Mouse (Mus musculus): Measurements from ENCODE around the gene Barx1. TPM values are rescaled to one million over a fixed set of nuclear protein-coding genes. Genes with fewer than 3 reads are reported as not detected.
A peak's percentile ranks its signal among the peaks of the same experiment; 100 is the strongest.

Gene Barx1
- polyA plus RNA-seq, 1 experiment from 2014 or later, result not detected

GRCm38 (mm10) chr13:48650615-48651014 is 12.2 kb upstream of the Barx1 start:
- Histone ChIP-seq H3K27ac (replicated peaks) (no peak overlapping the region), H3K4me1 (replicated peaks) (0 out of 2 replicates have a peak, but pooled peaks cover 2% of the 10 kb centered on the region), H3K4me3 (no peak overlapping the region), H3K27me3 (peaks cover 8% of the 10 kb centered on the region; the same call in 1 of the 2 replicates), H3K4me2 (no peak overlapping the region), H3K9me3 (no peaks in the 10 kb centered on the region), H3K36me3 (no peaks in the 10 kb centered on the region), H3K9ac (no peak overlapping the region)
- no peak for ATAC-seq (ENCODE audit: low FRiP score, low read depth)
- 3% methylated on average over 1 of the region's 1 CpGs for WGBS

- ATAC-seq (ENCODE audit: low FRiP score, low read depth), result no peak
- WGBS, result 59% methylated on average over 6 of the region's 6 CpGs
- no peaks in the 10 kb centered on the region for H3K9me3 ChIP-seq
- no peak overlapping the region for H3K9ac ChIP-seq
- H3K4me3 ChIP-seq, result no peak overlapping the region
- H3K27me3 ChIP-seq, result peaks cover 15% of the 10 kb centered on the region
- no peaks in the 10 kb centered on the region for H3K36me3 ChIP-seq
- H3K4me1 ChIP-seq (replicated peaks), result peaks cover 6% of the 10 kb centered on the region; the same call in 1 of the 2 replicates
- H3K27ac ChIP-seq (replicated peaks), result no peak overlapping the region
- H3K4me2 ChIP-seq, result no peak overlapping the region
Measured at GRCm38 (mm10) chr13:48651132-48652065, 11.4 kb upstream of the Barx1 start.

- 8% methylated on average over 14 of the region's 14 CpGs for WGBS
- ATAC-seq (ENCODE audit: low FRiP score, low read depth), result peak; percentile 19
Measured at GRCm38 (mm10) chr13:48653788-48654770, 8.7 kb upstream of the Barx1 start.

GRCm38 (mm10) chr13:48655637-48656036 is 7.2 kb upstream of the Barx1 start:
- H3K4me3 ChIP-seq, result no peak overlapping the region
- no peaks in the 10 kb centered on the region for H3K36me3 ChIP-seq
- H3K9me3 ChIP-seq, result no peaks in the 10 kb centered on the region
- no peak overlapping the region for H3K9ac ChIP-seq
- H3K27ac ChIP-seq (replicated peaks), result no peak overlapping the region
- peaks cover 53% of the 10 kb centered on the region for H3K27me3 ChIP-seq
- 2% methylated on average over 8 of the region's 8 CpGs for WGBS
- ATAC-seq (ENCODE audit: low FRiP score, low read depth), result peak; percentile 36; the same call in 1 of the 2 replicates
- H3K4me2 ChIP-seq, result peak overlapping the region; percentile 28
- H3K4me1 ChIP-seq (replicated peaks), result peaks cover 6% of the 10 kb centered on the region; the same call in 1 of the 2 replicates

More at GRCm38 (mm10) chr13:48653788-48654770, 8.7 kb upstream of the Barx1 start:
- H3K4me2 ChIP-seq, result no peak overlapping the region
- no peak overlapping the region for H3K27ac ChIP-seq (replicated peaks)
- H3K4me3 ChIP-seq, result no peak overlapping the region
- peaks cover 6% of the 10 kb centered on the region; the same call in 1 of the 2 replicates for H3K4me1 ChIP-seq (replicated peaks)
- H3K27me3 ChIP-seq, result peaks cover 37% of the 10 kb centered on the region
- no peak overlapping the region for H3K9ac ChIP-seq
- no peaks in the 10 kb centered on the region for H3K36me3 ChIP-seq
- H3K9me3 ChIP-seq, result no peaks in the 10 kb centered on the region

- no peak overlapping the region for H3K4me3 ChIP-seq
- H3K4me1 ChIP-seq (replicated peaks), result peaks cover 10% of the 10 kb centered on the region
- H3K36me3 ChIP-seq, result no peaks in the 10 kb centered on the region
- H3K27ac ChIP-seq (replicated peaks), result no peak overlapping the region
- no peak overlapping the region for H3K4me2 ChIP-seq
- no peak overlapping the region for H3K9ac ChIP-seq
- no peaks in the 10 kb centered on the region for H3K9me3 ChIP-seq
- under 1% methylated on average over 9 of the region's 9 CpGs for WGBS
- no peak for ATAC-seq (ENCODE audit: low FRiP score, low read depth)
- H3K27me3 ChIP-seq, result peaks cover 72% of the 10 kb centered on the region
Measured at GRCm38 (mm10) chr13:48657791-48658190, 5.0 kb upstream of the Barx1 start.

- no peak overlapping the region for H3K9ac ChIP-seq
- H3K4me3 ChIP-seq, result no peak overlapping the region
- no peak overlapping the region for H3K27ac ChIP-seq (replicated peaks)
- WGBS, result 1% methylated on average over 33 of the region's 33 CpGs
- H3K4me1 ChIP-seq (replicated peaks), result peaks cover 16% of the 10 kb centered on the region
- no peak for ATAC-seq (ENCODE audit: low FRiP score, low read depth)
- H3K36me3 ChIP-seq, result no peaks in the 10 kb centered on the region
- no peaks in the 10 kb centered on the region for H3K9me3 ChIP-seq
- H3K4me2 ChIP-seq, result no peak overlapping the region
- H3K27me3 ChIP-seq, result peaks cover 75% of the 10 kb centered on the region
Measured at GRCm38 (mm10) chr13:48658588-48659253, 4.1 kb upstream of the Barx1 start.

- ATAC-seq (ENCODE audit: low FRiP score, low read depth), result no peak
- Histone ChIP-seq H3K4me2 (no peak overlapping the region), H3K9me3 (no peaks in the 10 kb centered on the region), H3K9ac (no peak overlapping the region), H3K27me3 (peaks cover 75% of the 10 kb centered on the region), H3K4me3 (no peak overlapping the region), H3K27ac (replicated peaks) (no peak overlapping the region), H3K4me1 (replicated peaks) (peaks cover 16% of the 10 kb centered on the region), H3K36me3 (no peaks in the 10 kb centered on the region)
- WGBS, result 1% methylated on average over 38 of the region's 38 CpGs
Measured at GRCm38 (mm10) chr13:48659254-48660220, 3.3 kb upstream of the Barx1 start.

- 2% methylated on average over 11 of the region's 11 CpGs for WGBS
- Histone ChIP-seq H3K9ac (no peak overlapping the region), H3K27ac (replicated peaks) (no peak overlapping the region), H3K36me3 (no peaks in the 10 kb centered on the region), H3K4me2 (no peak overlapping the region), H3K4me3 (no peak overlapping the region), H3K9me3 (no peaks in the 10 kb centered on the region), H3K27me3 (peaks cover 77% of the 10 kb centered on the region), H3K4me1 (replicated peaks) (peaks cover 23% of the 10 kb centered on the region)
- no peak for ATAC-seq (ENCODE audit: low FRiP score, low read depth)
Measured at GRCm38 (mm10) chr13:48660221-48660734, 2.5 kb upstream of the Barx1 start.

- no peaks in the 10 kb centered on the region for H3K9me3 ChIP-seq
- peaks cover 22% of the 10 kb centered on the region for H3K4me1 ChIP-seq (replicated peaks)
- H3K27ac ChIP-seq (replicated peaks), result no peak overlapping the region
- no peaks in the 10 kb centered on the region for H3K36me3 ChIP-seq
- no peak overlapping the region for H3K4me2 ChIP-seq
- H3K27me3 ChIP-seq, result peaks cover 81% of the 10 kb centered on the region
- H3K4me3 ChIP-seq, result no peak overlapping the region
- 10% methylated on average over 6 of the region's 6 CpGs for WGBS
- ATAC-seq (ENCODE audit: low FRiP score, low read depth), result no peak
- no peak overlapping the region for H3K9ac ChIP-seq
Measured at GRCm38 (mm10) chr13:48660741-48661140, 2.1 kb upstream of the Barx1 start.

- Histone ChIP-seq H3K4me1 (replicated peaks) (peaks cover 24% of the 10 kb centered on the region), H3K4me3 (no peak overlapping the region), H3K9ac (no peak overlapping the region), H3K4me2 (no peak overlapping the region), H3K27ac (replicated peaks) (no peak overlapping the region), H3K27me3 (peaks cover 79% of the 10 kb centered on the region), H3K36me3 (no peaks in the 10 kb centered on the region), H3K9me3 (no peaks in the 10 kb centered on the region)
- 0% methylated on average over 1 of the region's 1 CpGs for WGBS
- no peak for ATAC-seq (ENCODE audit: low FRiP score, low read depth)
Measured at GRCm38 (mm10) chr13:48661561-48661960, 1.2 kb upstream of the Barx1 start.
